Mouse (Mus musculus) thymus, adult 2 months (tissue): ENCODE measurements at regions not wholly inside any gene's neighbourhood (a gene's known extent, or its start where the extent isn't known, plus 50 kb on each side); places are given as distances from the start of the nearest gene placed in this dataset.

Source experiments
- DNase-seq: peaks from one replicate; pipeline ENCODE4 v3.0.0; 2021
- H3K27ac ChIP-seq: fragments of 200-500 bp; 2 replicates; pipeline ENCODE4 v1.5.1; 2012; ENCODE audit warnings: low read length, control low read depth; ENCODE audit not compliant: control insufficient read depth, insufficient read depth
- H3K27me3 ChIP-seq: fragments of 200-500 bp; 2 replicates; pipeline ENCODE4 v1.6.1; 2012; ENCODE audit warnings: mild to moderate bottlenecking, low read length, moderate library complexity, mixed read lengths; ENCODE audit not compliant: control insufficient read depth, insufficient read depth
- H3K36me3 ChIP-seq: fragments of 200-500 bp; 2 replicates; pipeline ENCODE4 v1.6.1; 2012; ENCODE audit warnings: mild to moderate bottlenecking, low read length, moderate library complexity; ENCODE audit not compliant: control insufficient read depth, insufficient read depth
- H3K4me1 ChIP-seq: fragments of 200-500 bp; replicated peaks from 2 replicates; pipeline ENCODE4 v1.6.1; 2012; ENCODE audit warnings: low read length; ENCODE audit not compliant: control insufficient read depth, insufficient read depth
- H3K4me3 ChIP-seq: fragments of 200-500 bp; 2 replicates; pipeline ENCODE4 v1.5.1; 2012; ENCODE audit warnings: mild to moderate bottlenecking, low read length, control low read depth, moderate library complexity; ENCODE audit not compliant: control insufficient read depth, insufficient read depth
- CTCF ChIP-seq: fragments of 200-500 bp; IDR thresholded peaks from 2 replicates; pipeline ENCODE4 v1.5.1; 2012; ENCODE audit warnings: mild to moderate bottlenecking, control low read depth, low read length, moderate library complexity, borderline replicate concordance; ENCODE audit not compliant: control insufficient read depth, poor library complexity, insufficient read depth; ENCODE audit errors: extremely low read depth
- POLR2A ChIP-seq: fragments of 200-500 bp; IDR thresholded peaks from 2 replicates; pipeline ENCODE4 v1.6.1; 2012; ENCODE audit warnings: mild to moderate bottlenecking, low read length, control low read depth, moderate library complexity; ENCODE audit not compliant: control insufficient read depth, poor library complexity, insufficient read depth; ENCODE audit errors: extremely low read depth
- WGBS: fragments of 180-500 bp; shearing (Covaris S2); methylation state at CpG from one replicate; pipeline ENCODE4 v1.1.7; 2018; 5-methylcytosine and 5-hydroxymethylcytosine counted together

GRCm38 (mm10) chr2:105612706-105613105 is 56.0 kb upstream of the Pax6 start:
- no peaks in the 10 kb centered on the region for H3K36me3 ChIP-seq
- no peak for DNase-seq
- no peak overlapping the region for H3K27ac ChIP-seq
- H3K27me3 ChIP-seq, result no peaks in the 10 kb centered on the region
- no peak overlapping the region for H3K4me3 ChIP-seq
- TF ChIP-seq CTCF, result no peak
- no peak for TF ChIP-seq POLR2A
- no peaks in the 10 kb centered on the region for H3K4me1 ChIP-seq
- WGBS, result 61% methylated on average over 7 of the region's 7 CpGs

GRCm38 (mm10) chr2:105613243-105613642 is 55.5 kb upstream of the Pax6 start:
- Histone ChIP-seq H3K27ac (no peak overlapping the region), H3K4me3 (no peak overlapping the region), H3K27me3 (no peaks in the 10 kb centered on the region), H3K4me1 (no peaks in the 10 kb centered on the region), H3K36me3 (no peaks in the 10 kb centered on the region)
- TF ChIP-seq CTCF, result no peak
- no peak for DNase-seq
- 85% methylated on average over 6 of the region's 6 CpGs for WGBS

- no peak overlapping the region for H3K27ac ChIP-seq
- H3K36me3 ChIP-seq, result no peaks in the 10 kb centered on the region
- TF ChIP-seq CTCF, result no peak
- no peak for TF ChIP-seq POLR2A
- DNase-seq, result no peak
- WGBS, result 54% methylated on average over 18 of the region's 18 CpGs
- no peaks in the 10 kb centered on the region for H3K4me1 ChIP-seq
- no peaks in the 10 kb centered on the region for H3K27me3 ChIP-seq
- no peak overlapping the region for H3K4me3 ChIP-seq
Observed at GRCm38 (mm10) chr2:105615891-105616733, 52.6 kb upstream of the Pax6 start.
